Mouse (Mus musculus) bone marrow macrophage, adult 2 months (primary cell): ENCODE measurements around the gene Tceal6. TPM values are rescaled to one million over a fixed set of nuclear protein-coding genes. Genes with fewer than 3 reads are reported as not detected.
"Not testable (repeated sequence)": the region's sequence is repeated elsewhere in the genome, so short reads cannot be mapped to it uniquely, and the experiment has no call there.

ENCODE experiments used
- H3K27ac ChIP-seq: 2 replicates; pipeline ENCODE4 v1.5.1; 2012; ENCODE audit warnings: low read depth, low read length; ENCODE audit not compliant: insufficient read depth
- H3K4me1 ChIP-seq: 2 replicates; pipeline ENCODE4 v1.6.1; 2012; ENCODE audit warnings: low read length; ENCODE audit not compliant: control insufficient read depth, insufficient read depth
- H3K4me3 ChIP-seq: 2 replicates; pipeline ENCODE4 v1.5.1; 2012; ENCODE audit warnings: mild to moderate bottlenecking, low read length, moderate library complexity; ENCODE audit not compliant: insufficient read depth
- CTCF ChIP-seq: IDR thresholded peaks from 2 replicates; pipeline ENCODE4 v1.5.1; 2012; ENCODE audit warnings: low read depth, mild to moderate bottlenecking, low read length, moderate library complexity
- POLR2A ChIP-seq: IDR thresholded peaks from 2 replicates; pipeline ENCODE4 v1.6.1; 2012; ENCODE audit warnings: mild to moderate bottlenecking, low read depth, low read length, borderline replicate concordance
- polyA plus RNA-seq: library from polyadenylated mRNA; stranded (reverse); fragments of >200 nt; gene quantifications from 2 replicates; pipeline ENCODE4 v1.2.4, GENCODE M21; 2012; ENCODE audit not compliant: missing spikeins, insufficient read depth, insufficient read length

Tceal6 gene
- not detected in 2 replicates for polyA plus RNA-seq

GRCm38 (mm10) chrX:135210436-135211221, at the start of gene Tceal6:
TSS of gene Tceal6 (minus strand) at chrX:135210687.
- Histone ChIP-seq H3K4me1 (no peaks in the 10 kb centered on the region), H3K27ac (no peak within 1 kb of the TSS), H3K4me3 (no peak within 1 kb of the TSS)
- no peak for TF ChIP-seq POLR2A
- no peak for TF ChIP-seq CTCF

- H3K4me1 ChIP-seq, H3K4me3 ChIP-seq, H3K27ac ChIP-seq: not testable (repeated sequence)
These were observed 583 bp downstream of the Tceal6 start for GRCm38 (mm10) chrX:135209773-135210435.

GRCm38 (mm10) chrX:135189924-135190323, 20.6 kb downstream of the Tceal6 start:
- not testable (repeated sequence) for H3K4me3 ChIP-seq, H3K27ac ChIP-seq, H3K4me1 ChIP-seq

GRCm38 (mm10) chrX:135188661-135189060, 21.8 kb downstream of the Tceal6 start:
- not testable (repeated sequence) for H3K4me1 ChIP-seq, H3K27ac ChIP-seq, H3K4me3 ChIP-seq

- not testable (repeated sequence) for H3K27ac ChIP-seq, H3K4me3 ChIP-seq, H3K4me1 ChIP-seq
These were observed 33.0 kb downstream of the Tceal6 start, which contains the start of gene Gm15023 for GRCm38 (mm10) chrX:135177532-135177931. TSS of gene Gm15023 (minus strand) at chrX:135177632.

Other genes with a start within 250 kb of the Tceal6 start
- gene Nxf2, start 245.9 kb downstream of the Tceal6 start, polyA plus RNA-seq, result 0.47 and 0.73 TPM in 2 replicates
- gene Zmat1, start 201.5 kb downstream of the Tceal6 start, polyA plus RNA-seq, result 5.6 and 6.4 TPM in 2 replicates
- not detected in 2 replicates for gene Gm15023, start 33.1 kb downstream of the Tceal6 start, polyA plus RNA-seq
- not detected in 2 replicates for gene Pramel3, start 91.6 kb upstream of the Tceal6 start, polyA plus RNA-seq
- gene Gm5128, start 162.6 kb upstream of the Tceal6 start, polyA plus RNA-seq, result not detected in 2 replicates
- not detected in 2 replicates for gene Gm7903, start 223.1 kb upstream of the Tceal6 start, polyA plus RNA-seq